Mouse (Mus musculus) liver, embryonic 14.5 days (tissue): ENCODE results near the gene Pbx1. TPM values are rescaled to one million over a fixed set of nuclear protein-coding genes. Genes with fewer than 3 reads are reported as not detected.

ENCODE experiments used
- ATAC-seq: fragments of 200-750 bp; cut with Nextera tagmentation; 2 replicates; pipeline ENCODE4 v1.8.0; 2017; ENCODE audit warnings: moderate number of reproducible peaks, mild to moderate bottlenecking, moderate library complexity; ENCODE audit not compliant: insufficient read depth
- DNase-seq, 3 experiments: peaks; one replicate each; pipeline ENCODE4 v3.0.0-alpha.2; 2012 to 2013; ENCODE audit warnings: low read depth in 3 of 3, low spot score in 3 of 3
- H3K27ac ChIP-seq: fragments of 300-500 bp; sonication (generic); 2 replicates; pipeline ENCODE4 v1.5.1; 2014; ENCODE audit warnings: moderate library complexity, mild to moderate bottlenecking, control low read depth, inconsistent platforms
- H3K27me3 ChIP-seq: fragments of 300-500 bp; sonication (generic); 2 replicates; pipeline ENCODE4 v1.6.1; 2014; ENCODE audit warnings: mild to moderate bottlenecking, low read length, moderate library complexity; ENCODE audit not compliant: control insufficient read depth, insufficient read depth
- H3K36me3 ChIP-seq: fragments of 300-500 bp; sonication (generic); replicated peaks from 2 replicates; pipeline ENCODE4 v1.6.1; 2014; ENCODE audit warnings: low read depth; ENCODE audit not compliant: control insufficient read depth, insufficient read depth
- H3K4me1 ChIP-seq, 2 experiments: fragments of 200-500 bp in 1 of 2; fragments of 300-500 bp in 1 of 2; sonication (generic) in 1 of 2; replicated peaks; 2 replicates each; pipeline ENCODE4 v1.6.1; 2012 to 2014; ENCODE audit warnings: antibody characterized with exemption in 1 of 2, inconsistent platforms in 1 of 2, low read length in 1 of 2; ENCODE audit not compliant: control insufficient read depth in 2 of 2, insufficient read depth in 2 of 2
- H3K4me2 ChIP-seq: fragments of 300-500 bp; sonication (generic); 2 replicates; pipeline ENCODE4 v1.6.1; 2014; ENCODE audit warnings: low read depth, mild to moderate bottlenecking, control low read depth, moderate library complexity
- H3K4me3 ChIP-seq, 2 experiments: fragments of 200-500 bp in 1 of 2; fragments of 300-500 bp in 1 of 2; sonication (generic) in 1 of 2; 2 replicates each; pipeline ENCODE4 v1.5.1; 2012 to 2014; ENCODE audit warnings: low read depth in 2 of 2, low read length in 2 of 2, mild to moderate bottlenecking in 2 of 2, control low read depth in 1 of 2, inconsistent platforms in 1 of 2, moderate library complexity in 1 of 2; ENCODE audit not compliant: insufficient read depth in 1 of 2
- H3K9ac ChIP-seq: fragments of 300-500 bp; sonication (generic); replicated peaks from 2 replicates; pipeline ENCODE4 v1.6.1; 2014; ENCODE audit warnings: mild to moderate bottlenecking, control low read depth, moderate library complexity
- H3K9me3 ChIP-seq: fragments of 300-500 bp; sonication (generic); 2 replicates; pipeline ENCODE4 v1.6.1; 2016; ENCODE audit warnings: low read length, mixed read lengths; ENCODE audit not compliant: control insufficient read depth
- CTCF ChIP-seq: IDR thresholded peaks from 2 replicates; pipeline ENCODE4 v1.5.1; 2016; ENCODE audit warnings: antibody characterized with exemption, low read depth, control low read depth
- EP300 ChIP-seq: IDR thresholded peaks from 2 replicates; pipeline ENCODE4 v1.6.1; 2016; ENCODE audit warnings: antibody characterized with exemption, low read depth
- WGBS: fragments of 180-500 bp; shearing (Covaris S2); extraction: QIAGEN DNeasy Blood & Tissue Kit; methylation state at CpG from one replicate; pipeline ENCODE4 v1.1.7; 2014; ENCODE audit not compliant: insufficient replicate concordance; 5-methylcytosine and 5-hydroxymethylcytosine counted together
- polyA plus RNA-seq, 2 experiments: library from polyadenylated mRNA; depleted of rRNA in 1 of 2; stranded (reverse) in 1 of 2; unstranded in 1 of 2; fragments of >200 nt; fragmentation: Nextera tagmentation in 1 of 2; extraction: Ambion mirVana in 1 of 2; gene quantifications; 2 replicates each; pipeline versions ENCODE4 v1.2.1 to v1.2.3; 2012 to 2014

Gene Pbx1
- polyA plus RNA-seq, 2 experiments, result 1.7 to 2.7 TPM

GRCm38 (mm10) chr1:168296290-168296689 is 135.8 kb downstream of the Pbx1 start:
- H3K4me2 ChIP-seq, result no peak overlapping the region
- WGBS, result 50% methylated on average over 2 of the region's 2 CpGs
- peaks cover 13 to 16% of the 10 kb centered on the region in 2 experiments for H3K4me1 ChIP-seq
- no peak overlapping the region for H3K27ac ChIP-seq
- H3K4me3 ChIP-seq, result no peak overlapping the region
- H3K9me3 ChIP-seq, result no peaks in the 10 kb centered on the region
- no peak overlapping the region for H3K9ac ChIP-seq
- H3K36me3 ChIP-seq, result no peaks in the 10 kb centered on the region
- no peak for TF ChIP-seq CTCF
- TF ChIP-seq EP300, result no peak
- ATAC-seq (no peak), DNase-seq (no peak)
- H3K27me3 ChIP-seq, result no peaks in the 10 kb centered on the region

GRCm38 (mm10) chr1:168295782-168296181 is 136.3 kb downstream of the Pbx1 start:
- H3K4me1 ChIP-seq, result peaks cover 13 to 21% of the 10 kb centered on the region in 2 experiments
- H3K9me3 ChIP-seq, result no peaks in the 10 kb centered on the region
- H3K4me3 ChIP-seq, result no peak overlapping the region
- ATAC-seq, result no peak
- no peak overlapping the region for H3K9ac ChIP-seq
- no peaks in the 10 kb centered on the region for H3K27me3 ChIP-seq
- 84% methylated on average over 4 of the region's 4 CpGs for WGBS
- no peaks in the 10 kb centered on the region for H3K36me3 ChIP-seq
- TF ChIP-seq CTCF (no peak), EP300 (no peak)
- no peak for DNase-seq
- no peak overlapping the region for H3K27ac ChIP-seq
- H3K4me2 ChIP-seq, result no peak overlapping the region

GRCm38 (mm10) chr1:168293673-168294072 is 138.4 kb downstream of the Pbx1 start:
- Histone ChIP-seq H3K9ac (no peak overlapping the region), H3K27ac (no peak overlapping the region), H3K27me3 (no peaks in the 10 kb centered on the region), H3K36me3 (no peaks in the 10 kb centered on the region), H3K4me1 (peaks cover 33 to 42% of the 10 kb centered on the region in 2 experiments), H3K9me3 (no peaks in the 10 kb centered on the region), H3K4me3 (no peak overlapping the region), H3K4me2 (peak overlapping the region; percentile 37; the same call in 1 of the 2 replicates)
- 64% methylated on average over 1 of the region's 1 CpGs for WGBS
- TF ChIP-seq CTCF, result no peak
- TF ChIP-seq EP300, result peak; percentile 53; the same call in 1 of the 2 replicates
- DNase-seq (no peak), ATAC-seq (peak; percentile 36; the same call in 1 of the 2 replicates)

GRCm38 (mm10) chr1:168292106-168292505 is 140.0 kb downstream of the Pbx1 start:
- Histone ChIP-seq H3K27me3 (no peaks in the 10 kb centered on the region), H3K4me3 (no peak overlapping the region), H3K36me3 (no peaks in the 10 kb centered on the region), H3K27ac (no peak overlapping the region), H3K4me2 (no peak overlapping the region), H3K9ac (no peak overlapping the region), H3K4me1 (peaks cover 47 to 55% of the 10 kb centered on the region in 2 experiments), H3K9me3 (no peaks in the 10 kb centered on the region)
- TF ChIP-seq CTCF, result no peak
- TF ChIP-seq EP300, result no peak
- 74% methylated on average over 9 of the region's 9 CpGs for WGBS
- DNase-seq (no peak), ATAC-seq (no peak)

GRCm38 (mm10) chr1:168291643-168292040 is 140.4 kb downstream of the Pbx1 start:
- H3K36me3 ChIP-seq, result no peaks in the 10 kb centered on the region
- peaks cover 50 to 59% of the 10 kb centered on the region in 2 experiments for H3K4me1 ChIP-seq
- no peak for ATAC-seq
- H3K27ac ChIP-seq, result no peak overlapping the region
- H3K9me3 ChIP-seq, result no peaks in the 10 kb centered on the region
- no peak for TF ChIP-seq CTCF
- no peak for TF ChIP-seq EP300
- no peak overlapping the region for H3K4me2 ChIP-seq
- H3K4me3 ChIP-seq, result no peak overlapping the region
- DNase-seq, result no peak
- H3K27me3 ChIP-seq, result no peaks in the 10 kb centered on the region
- no peak overlapping the region for H3K9ac ChIP-seq
- WGBS, result 80% methylated on average over 6 of the region's 6 CpGs
